ENCODE assay signal across 7 mouse cellular contexts in genomic region chr17:28350466-28351352, GRCm38 (mm10). TPM values are rescaled to one million over a fixed set of nuclear protein-coding genes. Genes with fewer than 3 reads are reported as not detected.
A peak's percentile ranks its signal among the peaks of the same experiment; 100 is the strongest.
DNase-seq lines count a peak whose midpoint lies in the region; ATAC-seq and TF ChIP-seq lines count a peak whose summit lies in the region.

TSS of gene Tead3 (minus strand) at chr17:28350817.

- peak within 1 kb of the TSS; percentile 72 to 100 for H3K4me3 ChIP-seq in MEL (ENCODE audit: control insufficient read depth in 1 of 2, insufficient read depth in 1 of 2, low read depth in 2 of 2, low read length in 2 of 2)
- H3K4me3 ChIP-seq in hindbrain, postnatal 0 days (ENCODE audit: low read length): peak within 1 kb of the TSS; percentile 59
- H3K4me3 ChIP-seq in liver, embryonic 13.5 days (replicated peaks): peak within 1 kb of the TSS; percentile 72
- peak within 1 kb of the TSS; percentile 79 for H3K4me3 ChIP-seq in neural tube, embryonic 11.5 days (ENCODE audit: low read depth, low read length)

- no peaks in the 10 kb centered on the region for H3K9me3 ChIP-seq in MEL (replicated peaks; ENCODE audit: insufficient read depth, low read length)
- no peaks in the 10 kb centered on the region for H3K9me3 ChIP-seq in hindbrain, postnatal 0 days (ENCODE audit: low read length)
- H3K9me3 ChIP-seq in liver, embryonic 13.5 days (replicated peaks): no peaks in the 10 kb centered on the region
- H3K9me3 ChIP-seq in neural tube, embryonic 11.5 days (ENCODE audit: control insufficient read depth, low read length): no peaks in the 10 kb centered on the region

- TF ChIP-seq EP300 in MEL (IDR thresholded peaks at IDR 0.05; ENCODE audit: low read depth in 1 of 2, low read length in 2 of 2): no peak

- intact Hi-C loops in gastrocnemius, postnatal 14 days (cut with DNase I; ENCODE audit: low total_unique reads): no loop called here

- peak within 1 kb of the TSS; percentile 81 for H3K4me2 ChIP-seq in hindbrain, postnatal 0 days (ENCODE audit: low read depth, low read length)
- peak within 1 kb of the TSS; percentile 85 for H3K4me2 ChIP-seq in liver, embryonic 13.5 days
- peak within 1 kb of the TSS; percentile 90 for H3K4me2 ChIP-seq in neural tube, embryonic 11.5 days (ENCODE audit: low read depth)

- no peak within 1 kb of the TSS for H3K27ac ChIP-seq in MEL (ENCODE audit: control insufficient read depth, low read depth, low read length)
- H3K27ac ChIP-seq in hindbrain, postnatal 0 days: peak within 1 kb of the TSS; percentile 70
- peak within 1 kb of the TSS; percentile 79 for H3K27ac ChIP-seq in liver, embryonic 13.5 days
- H3K27ac ChIP-seq in neural tube, embryonic 11.5 days (ENCODE audit: low read depth, low read length): peak within 1 kb of the TSS; percentile 62

- WGBS in hindbrain, postnatal 0 days: 1% methylated on average over 55 of the region's 73 CpGs
- WGBS in liver, embryonic 13.5 days (ENCODE audit: insufficient replicate concordance): under 1% methylated on average over 66 of the region's 73 CpGs
- WGBS in neural tube, embryonic 11.5 days: under 1% methylated on average over 54 of the region's 73 CpGs

- peak in 1 of 3 experiments; percentile 59; a peak in 3 of 6 replicates for TF ChIP-seq CTCF in MEL (IDR thresholded peaks at IDR 0.05 in 2 of 3, conservative IDR thresholded peaks at IDR 0.05 in 1 of 3; ENCODE audit: control insufficient read depth in 1 of 3, insufficient read depth in 1 of 3, low read depth in 2 of 3, low read length in 3 of 3, poor library complexity in 1 of 3, severe bottlenecking in 1 of 3)
- TF ChIP-seq CTCF in hindbrain, postnatal 0 days (IDR thresholded peaks at IDR 0.05; ENCODE audit: low read depth): no peak

- H3K4me1 ChIP-seq in MEL (ENCODE audit: control insufficient read depth in 1 of 2, insufficient read depth in 2 of 2, low read length in 2 of 2): no peaks in the 10 kb centered on the region; a peak in 2 of 4 replicates
- H3K4me1 ChIP-seq in hindbrain, postnatal 0 days (ENCODE audit: insufficient read depth, low read length): no peaks in the 10 kb centered on the region; the same call in 1 of the 2 replicates
- peaks cover 72% of the 10 kb centered on the region for H3K4me1 ChIP-seq in liver, embryonic 13.5 days (replicated peaks)
- peaks cover 17% of the 10 kb centered on the region for H3K4me1 ChIP-seq in neural tube, embryonic 11.5 days (ENCODE audit: control insufficient read depth, insufficient read depth, low read length)

- TF ChIP-seq POLR2A in MEL (IDR thresholded peaks at IDR 0.05; ENCODE audit: control insufficient read depth in 1 of 2, insufficient read depth in 1 of 2, low read depth in 1 of 2, low read length in 2 of 2, poor library complexity in 1 of 2): peak in 1 of 2 experiments; percentile 37; a peak in 1 of 4 replicates

- H3K27me3 ChIP-seq in MEL (ENCODE audit: control insufficient read depth in 1 of 2, insufficient read depth in 2 of 2, low read length in 2 of 2): no peaks in the 10 kb centered on the region; a peak in 1 of 4 replicates
- 0 out of 2 replicates have a peak, but pooled peaks cover 6% of the 10 kb centered on the region for H3K27me3 ChIP-seq in hindbrain, postnatal 0 days (ENCODE audit: insufficient read depth, low read length)
- H3K27me3 ChIP-seq in liver, embryonic 13.5 days: peaks cover 72% of the 10 kb centered on the region
- H3K27me3 ChIP-seq in neural tube, embryonic 11.5 days (ENCODE audit: control insufficient read depth, insufficient read depth, low read length): peaks cover 12% of the 10 kb centered on the region

- peak within 1 kb of the TSS; percentile 69 for H3K9ac ChIP-seq in MEL (ENCODE audit: control insufficient read depth, low read depth, low read length, poor library complexity, severe bottlenecking)
- peak within 1 kb of the TSS; percentile 48 for H3K9ac ChIP-seq in hindbrain, postnatal 0 days (replicated peaks; ENCODE audit: low read length)
- peak within 1 kb of the TSS; percentile 76 for H3K9ac ChIP-seq in liver, embryonic 13.5 days
- peak within 1 kb of the TSS; percentile 74 for H3K9ac ChIP-seq in neural tube, embryonic 11.5 days (ENCODE audit: low read length)

- no peaks in the 10 kb centered on the region; the same call in 1 of the 2 replicates for H3K79me2 ChIP-seq in MEL (ENCODE audit: control insufficient read depth, insufficient read depth, low read length, poor library complexity)

- ATAC-seq in hindbrain, postnatal 0 days: peak; percentile 80
- ATAC-seq in liver, embryonic 13.5 days (ENCODE audit: low read depth): peak; percentile 75
- ATAC-seq in neural tube, embryonic 11.5 days (ENCODE audit: insufficient read depth, low FRiP score, low TSS enrichment): peak; percentile 76

- no peaks in the 10 kb centered on the region for H3K36me3 ChIP-seq in MEL (ENCODE audit: control insufficient read depth in 1 of 2, insufficient read depth in 2 of 2, low read length in 2 of 2)
- H3K36me3 ChIP-seq in hindbrain, postnatal 0 days (ENCODE audit: insufficient read depth, low read length): no peaks in the 10 kb centered on the region
- H3K36me3 ChIP-seq in liver, embryonic 13.5 days: no peaks in the 10 kb centered on the region
- H3K36me3 ChIP-seq in neural tube, embryonic 11.5 days (ENCODE audit: control insufficient read depth, insufficient read depth, low read length): no peaks in the 10 kb centered on the region

- no peak for TF ChIP-seq RAD21 in MEL (IDR thresholded peaks at IDR 0.05; ENCODE audit: low read depth, low read length)

- peak; percentile 78 for DNase-seq in MEL (ENCODE audit: low read depth, low spot score)
- peak; percentile 63 to 67 for DNase-seq in adrenal gland, postnatal 4 days (ENCODE audit: low spot score in 2 of 2)
- DNase-seq in gastrocnemius, postnatal 14 days: peak; percentile 87
- peak; percentile 69 for DNase-seq in hindbrain, postnatal 0 days (ENCODE audit: low spot score)
- DNase-seq in liver, embryonic 13.5 days: peak; percentile 65
- DNase-seq in neural tube, embryonic 11.5 days (ENCODE audit: low spot score): peak; percentile 85
- DNase-seq in thymus, postnatal 0 days (ENCODE audit: low spot score): peak; percentile 80

TF ChIP-seq in MEL, 35 proteins besides CTCF, POLR2A, EP300 and RAD21:
- TF ChIP-seq JUND (IDR thresholded peaks at IDR 0.05; ENCODE audit: low read depth, low read length) (no peak), MEF2A (IDR thresholded peaks at IDR 0.05; ENCODE audit: extremely low read depth, insufficient replicate concordance, low read depth, low read length, poor library complexity, severe bottlenecking) (no peak), MXI1 (IDR thresholded peaks at IDR 0.05; ENCODE audit: low read depth, low read length) (peak; percentile 11; the same call in 1 of the 2 replicates), NRF1 (IDR thresholded peaks at IDR 0.05; ENCODE audit: insufficient read depth, low read depth, low read length, poor library complexity, severe bottlenecking) (no peak)

RNA-seq across cellular contexts. Expression of gene Tead3, which starts in this region (rescaled TPM):
- 0.46 and 0.73 TPM in 2 replicates for total RNA-seq in MEL (2012; rRNA removed)
- 1 to 10 TPM in 1 of 2 experiments, not detected in 1; 4.1 TPM for polyA plus RNA-seq in MEL (2012; ENCODE audit: insufficient read depth in 1 of 2, insufficient read length in 2 of 2, low read depth in 1 of 2, low replicate concordance in 2 of 2, missing spikeins in 1 of 2)
- 10 to 100 TPM; 23.8 to 27.5 TPM for total RNA-seq in adrenal gland, postnatal 4 days (2021)
- total RNA-seq in gastrocnemius, postnatal 14 days (2021): 10 to 100 TPM in 1 of 2 experiments, 1 to 10 TPM in 1; 9.3 to 11.5 TPM
- total RNA-seq in hindbrain, postnatal 0 days (2014; rRNA removed): 6.5 and 9.4 TPM in 2 replicates
- polyA plus RNA-seq in hindbrain, postnatal 0 days (2015; fragmentation: Nextera tagmentation; extraction: Ambion mirVana): 1.3 and 1.7 TPM in 2 replicates
- polyA plus RNA-seq in liver, embryonic 13.5 days (2015; fragmentation: Nextera tagmentation; extraction: Ambion mirVana): 0.76 and 0.96 TPM in 2 replicates
- 4.5 and 4.6 TPM in 2 replicates for polyA plus RNA-seq in neural tube, embryonic 11.5 days (2014; fragmentation: Nextera tagmentation; extraction: Ambion mirVana)
- polyA plus RNA-seq in thymus, postnatal 0 days (2015; fragmentation: Nextera tagmentation; extraction: Ambion mirVana): 2.1 and 2.2 TPM in 2 replicates

Comparison
In these comparisons a context has a peak if more than half of its experiments do, and no peak if none do; other contexts are left out.
1. Peak in DNase-seq, ATAC-seq, H3K4me3 ChIP-seq, H3K27ac ChIP-seq, H3K9ac ChIP-seq and H3K4me2 ChIP-seq in liver, embryonic 13.5 days; RNA of the gene not detected or under 1 TPM.